Mouse (Mus musculus) CH12.LX (cell line): ENCODE measurements around the gene Bmp10.

Experiments used
- BHLHE40 ChIP-seq: IDR thresholded peaks from 2 replicates; pipeline ENCODE4 v1.6.1; 2011; ENCODE audit warnings: mild to moderate bottlenecking, low read depth, low read length, improper control_type of control experiment
- CTCF ChIP-seq, 2 experiments: IDR thresholded peaks in 1 of 2; conservative IDR thresholded peaks in 1 of 2; 2 replicates each; pipeline ENCODE4 v1.5.1; 2011 to 2012; ENCODE audit warnings: low read depth in 2 of 2, low read length in 2 of 2, improper control_type of control experiment in 1 of 2, inconsistent platforms in 1 of 2, mild to moderate bottlenecking in 1 of 2, moderate library complexity in 1 of 2
- ELF1 ChIP-seq: IDR thresholded peaks from 2 replicates; pipeline ENCODE4 v1.6.1; 2014; ENCODE audit warnings: low read depth, mild to moderate bottlenecking, inconsistent platforms, low read length, improper control_type of control experiment
- HCFC1 ChIP-seq: IDR thresholded peaks from 2 replicates; pipeline ENCODE4 v1.6.1; 2012; ENCODE audit warnings: low read depth, mild to moderate bottlenecking, inconsistent platforms, low read length, improper control_type of control experiment
- MAFK ChIP-seq: IDR thresholded peaks from 2 replicates; pipeline ENCODE4 v1.6.1; 2011; ENCODE audit warnings: low read length, improper control_type of control experiment; ENCODE audit not compliant: insufficient replicate concordance
- MAX ChIP-seq: IDR thresholded peaks from 2 replicates; pipeline ENCODE4 v1.6.1; 2011; ENCODE audit warnings: low read length, improper control_type of control experiment
- MEF2A ChIP-seq: IDR thresholded peaks from 2 replicates; pipeline ENCODE4 v1.6.1; 2014; ENCODE audit warnings: low read depth, mild to moderate bottlenecking, inconsistent platforms, low read length, improper control_type of control experiment, borderline replicate concordance
- NELFE ChIP-seq: IDR thresholded peaks from 2 replicates; pipeline ENCODE4 v1.6.1; 2011; ENCODE audit warnings: low read depth, low read length, improper control_type of control experiment
- POLR2A ChIP-seq: IDR thresholded peaks from 2 replicates; pipeline ENCODE4 v1.6.1; 2011; ENCODE audit warnings: low read depth, mild to moderate bottlenecking, improper control_type of control experiment, low read length
- POLR2AphosphoS2 ChIP-seq: IDR thresholded peaks from 2 replicates; pipeline ENCODE4 v1.6.1; 2011; ENCODE audit warnings: low read depth, low read length, improper control_type of control experiment
- RCOR1 ChIP-seq: conservative IDR thresholded peaks from 2 replicates; pipeline ENCODE4 v1.6.1; 2012; ENCODE audit warnings: low read depth, mild to moderate bottlenecking, inconsistent platforms, low read length, improper control_type of control experiment
- SIN3A ChIP-seq: IDR thresholded peaks from 2 replicates; pipeline ENCODE4 v1.6.1; 2012; ENCODE audit warnings: low read length, improper control_type of control experiment, inconsistent platforms
- USF1 ChIP-seq: IDR thresholded peaks from 2 replicates; pipeline ENCODE4 v1.6.1; 2014; ENCODE audit warnings: low read depth, mild to moderate bottlenecking, inconsistent platforms, low read length, improper control_type of control experiment
- ZMIZ1 ChIP-seq: IDR thresholded peaks from 2 replicates; pipeline ENCODE4 v1.6.1; 2012; ENCODE audit warnings: low read depth, mild to moderate bottlenecking, inconsistent platforms, low read length, improper control_type of control experiment

DNA sequence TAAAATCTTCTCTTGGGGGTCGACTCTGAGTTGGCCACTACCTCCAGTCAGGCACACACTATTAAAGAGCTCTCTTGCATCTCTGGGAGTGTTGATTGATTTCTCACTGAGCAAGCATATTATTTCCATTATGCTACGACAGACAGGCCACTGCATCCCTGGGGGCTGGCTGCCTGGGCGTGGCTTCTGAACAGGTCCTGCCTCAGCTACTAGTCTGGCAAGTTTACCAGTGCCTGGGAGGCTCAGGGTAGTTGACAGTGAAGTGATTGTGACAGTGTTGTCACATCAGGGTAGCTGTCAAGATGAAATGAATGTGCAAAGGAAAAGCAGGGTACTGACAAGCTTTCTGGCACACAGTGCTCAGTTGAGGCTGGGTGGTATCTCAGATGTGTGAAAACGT, 50.1 kb downstream of the Bmp10 start:
- TF ChIP-seq CTCF (conservative IDR thresholded peaks at IDR 0.05 in 1 of 2, IDR thresholded peaks at IDR 0.05 in 1 of 2; ENCODE audit: low read depth in 2 of 2, low read length in 2 of 2) (no peak), POLR2A (no peak), POLR2AphosphoS2 (no peak), MEF2A (no peak), ZMIZ1 (no peak), MAFK (no peak), RCOR1 (no peak), NELFE (no peak), HCFC1 (no peak), USF1 (no peak), ELF1 (no peak), SIN3A (no peak), MAX (no peak), BHLHE40 (no peak)
